Mouse (Mus musculus): Measurements from ENCODE around the gene Slc38a7. TPM values are rescaled to one million over a fixed set of nuclear protein-coding genes. Genes with fewer than 3 reads are reported as not detected.

Slc38a7 gene
- polyA plus RNA-seq, 1 experiment from 2014 or later, result 17.3 TPM

DNA sequence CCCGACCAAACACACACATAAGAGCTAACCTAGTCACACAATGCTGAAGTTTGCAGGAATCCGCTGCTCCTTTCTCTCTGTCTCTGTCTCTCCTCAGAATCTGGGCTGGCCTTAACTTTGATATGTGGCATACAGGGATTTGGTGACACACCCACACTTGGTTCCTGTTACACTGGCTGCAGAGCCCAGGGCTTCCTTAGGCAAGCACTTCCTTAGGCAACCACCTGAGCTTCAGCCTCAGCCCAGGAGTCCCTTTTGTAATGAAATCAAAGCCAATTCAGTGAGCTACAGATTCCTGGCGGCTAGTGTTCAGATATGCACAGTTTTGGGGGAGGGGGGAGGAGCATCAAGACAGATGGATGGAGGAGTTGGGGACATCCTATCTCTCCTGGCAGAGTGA lies 35.7 kb downstream of the Slc38a7 start:
- H3K4me1 ChIP-seq (replicated peaks), result peaks cover 7% of the 10 kb centered on the region; the same call in 1 of the 2 replicates
- H3K4me3 ChIP-seq, result no peak overlapping the region
- no peak for DNase-seq (ENCODE audit: low spot score)
- 59% methylated on average over 3 of the region's 3 CpGs for WGBS
- H3K27ac ChIP-seq, result no peak overlapping the region
- no peaks in the 10 kb centered on the region for H3K9me3 ChIP-seq
- H3K27me3 ChIP-seq (ENCODE audit: insufficient read depth, poor library complexity, severe bottlenecking), result no peaks in the 10 kb centered on the region
- no peaks in the 10 kb centered on the region for H3K36me3 ChIP-seq

DNA sequence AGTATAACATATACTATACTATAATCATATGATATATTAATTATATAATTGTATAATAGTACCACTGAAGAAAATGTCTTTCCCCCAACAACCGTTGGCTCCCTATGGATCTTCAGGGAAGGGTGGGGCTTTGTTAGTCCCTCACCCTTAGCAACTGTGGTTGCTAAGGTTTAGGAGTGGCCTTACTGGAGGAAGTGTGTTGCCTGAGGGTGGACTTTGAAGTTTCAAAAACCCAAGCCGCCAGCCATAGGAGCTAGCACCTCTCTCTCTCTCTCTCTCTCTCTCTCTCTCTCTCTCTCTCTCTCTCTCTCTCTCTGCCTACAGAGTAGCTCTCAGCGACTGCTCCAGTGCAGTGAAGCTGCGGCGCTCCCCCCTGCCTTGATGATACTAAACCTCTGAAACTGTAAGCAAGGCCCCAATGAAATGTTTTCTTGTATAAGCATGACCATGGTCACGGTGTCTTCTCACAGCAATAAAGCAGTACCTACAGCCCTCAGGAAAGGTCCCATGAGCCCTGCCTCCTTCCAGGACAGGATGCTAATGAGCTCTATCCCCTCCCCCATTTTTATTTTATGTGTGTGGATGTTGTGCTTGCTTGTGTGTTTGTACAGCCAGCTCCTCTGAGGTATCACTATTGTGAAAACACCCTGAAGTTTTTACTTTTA lies 37.2 kb downstream of the Slc38a7 start:
- Histone ChIP-seq H3K27me3 (ENCODE audit: insufficient read depth, poor library complexity, severe bottlenecking) (no peaks in the 10 kb centered on the region), H3K4me1 (replicated peaks) (peaks cover 7% of the 10 kb centered on the region; the same call in 1 of the 2 replicates), H3K36me3 (no peaks in the 10 kb centered on the region), H3K4me3 (no peak overlapping the region), H3K9me3 (no peaks in the 10 kb centered on the region), H3K27ac (no peak overlapping the region)
- DNase-seq (ENCODE audit: low spot score), result no peak
- WGBS, result 51% methylated on average over 6 of the region's 6 CpGs

GRCm38 (mm10) chr8:95810184-95810591 lies 43.2 kb downstream of the Slc38a7 start:
- H3K4me3 ChIP-seq, result no peak overlapping the region
- 0 out of 2 replicates have a peak, but pooled peaks cover 3% of the 10 kb centered on the region for H3K36me3 ChIP-seq
- 70% methylated on average over 3 of the region's 3 CpGs for WGBS
- DNase-seq (ENCODE audit: low spot score), result no peak
- no peaks in the 10 kb centered on the region for H3K27me3 ChIP-seq (ENCODE audit: insufficient read depth, poor library complexity, severe bottlenecking)
- H3K4me1 ChIP-seq (replicated peaks), result peaks cover 16% of the 10 kb centered on the region
- no peaks in the 10 kb centered on the region for H3K9me3 ChIP-seq
- H3K27ac ChIP-seq, result no peak overlapping the region

DNA sequence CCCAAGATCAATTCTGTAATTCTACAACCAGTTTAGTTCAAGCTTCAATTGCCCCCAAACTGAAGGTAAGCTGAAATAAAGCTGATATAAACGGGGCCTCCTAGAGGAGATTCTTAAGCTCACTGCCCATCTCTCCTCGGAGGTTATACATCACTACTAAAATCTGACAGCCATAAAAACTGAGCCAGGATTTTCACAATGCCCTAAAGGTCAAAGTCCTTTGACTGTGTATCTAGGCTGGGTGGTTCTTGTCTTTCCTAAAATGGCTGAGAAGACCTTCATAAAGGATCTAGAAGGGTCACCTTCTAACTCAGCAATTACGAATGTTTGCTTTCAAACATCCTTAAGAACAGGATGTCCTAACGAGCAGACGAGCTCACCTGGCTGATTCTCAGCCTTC lies 44.2 kb downstream of the Slc38a7 start:
- Histone ChIP-seq H3K27ac (no peak overlapping the region), H3K4me1 (replicated peaks) (peaks cover 23% of the 10 kb centered on the region), H3K27me3 (ENCODE audit: insufficient read depth, poor library complexity, severe bottlenecking) (no peaks in the 10 kb centered on the region), H3K4me3 (no peak overlapping the region), H3K36me3 (peaks cover 13% of the 10 kb centered on the region), H3K9me3 (no peaks in the 10 kb centered on the region)
- no peak for DNase-seq (ENCODE audit: low spot score)
- 84% methylated on average over 5 of the region's 5 CpGs for WGBS

GRCm38 (mm10) chr8:95808631-95809030 lies 44.7 kb downstream of the Slc38a7 start:
- DNase-seq (ENCODE audit: low spot score), result no peak
- WGBS, result 92% methylated on average over 4 of the region's 4 CpGs
- H3K9me3 ChIP-seq, result no peaks in the 10 kb centered on the region

GRCm38 (mm10) chr8:95807861-95808260 lies 45.5 kb downstream of the Slc38a7 start:
- under 1% methylated on average over 20 of the region's 20 CpGs for WGBS
- Histone ChIP-seq H3K4me1 (replicated peaks) (peaks cover 23% of the 10 kb centered on the region), H3K36me3 (peaks cover 19% of the 10 kb centered on the region), H3K9me3 (no peaks in the 10 kb centered on the region), H3K27ac (peak overlapping the region; percentile 98), H3K4me3 (peak overlapping the region; percentile 100), H3K27me3 (ENCODE audit: insufficient read depth, poor library complexity, severe bottlenecking) (no peaks in the 10 kb centered on the region)
- DNase-seq (ENCODE audit: low spot score), result peak; percentile 92

More at GRCm38 (mm10) chr8:95808631-95809030, 44.7 kb downstream of the Slc38a7 start:
- Histone ChIP-seq H3K4me1 (replicated peaks) (peaks cover 23% of the 10 kb centered on the region), H3K36me3 (peaks cover 17% of the 10 kb centered on the region), H3K27me3 (ENCODE audit: insufficient read depth, poor library complexity, severe bottlenecking) (no peaks in the 10 kb centered on the region), H3K27ac (no peak overlapping the region), H3K4me3 (no peak overlapping the region)

DNA sequence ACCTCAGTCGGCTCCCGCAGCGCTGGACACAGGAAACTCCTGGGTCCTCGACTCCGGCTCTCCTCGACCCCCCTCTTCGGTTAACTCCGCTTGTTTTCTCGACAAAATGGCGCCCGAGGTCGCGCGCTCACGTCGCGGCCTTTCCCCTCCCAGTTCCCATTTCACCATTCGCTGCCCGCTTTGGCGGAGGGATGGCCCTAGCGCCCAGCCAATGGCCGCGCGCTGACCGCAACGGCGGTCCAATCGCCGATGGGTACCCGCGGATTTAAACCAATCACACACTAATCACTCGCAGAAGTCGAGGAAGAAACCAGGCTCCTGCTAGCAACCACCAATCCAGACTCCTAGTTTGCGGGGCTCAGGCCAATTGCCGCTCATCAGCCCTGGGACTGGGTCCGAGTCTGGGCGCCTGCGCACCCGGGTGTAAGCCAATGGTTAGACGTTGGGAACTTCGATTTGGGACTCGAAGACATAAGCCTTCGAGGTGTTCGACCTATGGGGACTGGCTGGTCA lies 46.0 kb downstream of the Slc38a7 start, which contains the start of gene Cnot1:
Gene Cnot1 (minus strand): TSS at position 134 of the 513 bp plus-strand sequence.
- peaks cover 23% of the 10 kb centered on the region for H3K4me1 ChIP-seq (replicated peaks)
- H3K27me3 ChIP-seq (ENCODE audit: insufficient read depth, poor library complexity, severe bottlenecking), result no peaks in the 10 kb centered on the region
- peaks cover 24% of the 10 kb centered on the region for H3K36me3 ChIP-seq
- peak within 1 kb of the TSS; percentile 98 for H3K27ac ChIP-seq
- under 1% methylated on average over 44 of the region's 44 CpGs for WGBS
- peak; percentile 98 for DNase-seq (ENCODE audit: low spot score)
- no peaks in the 10 kb centered on the region for H3K9me3 ChIP-seq
- H3K4me3 ChIP-seq, result peak within 1 kb of the TSS; percentile 100

GRCm38 (mm10) chr8:95806461-95807191 lies 46.7 kb downstream of the Slc38a7 start:
- under 1% methylated on average over 69 of the region's 69 CpGs for WGBS
- Histone ChIP-seq H3K27me3 (ENCODE audit: insufficient read depth, poor library complexity, severe bottlenecking) (no peaks in the 10 kb centered on the region), H3K36me3 (peaks cover 31% of the 10 kb centered on the region), H3K4me3 (peak overlapping the region; percentile 100), H3K27ac (peak overlapping the region; percentile 98), H3K4me1 (replicated peaks) (peaks cover 23% of the 10 kb centered on the region), H3K9me3 (no peaks in the 10 kb centered on the region)
- no peak for DNase-seq (ENCODE audit: low spot score)

DNA sequence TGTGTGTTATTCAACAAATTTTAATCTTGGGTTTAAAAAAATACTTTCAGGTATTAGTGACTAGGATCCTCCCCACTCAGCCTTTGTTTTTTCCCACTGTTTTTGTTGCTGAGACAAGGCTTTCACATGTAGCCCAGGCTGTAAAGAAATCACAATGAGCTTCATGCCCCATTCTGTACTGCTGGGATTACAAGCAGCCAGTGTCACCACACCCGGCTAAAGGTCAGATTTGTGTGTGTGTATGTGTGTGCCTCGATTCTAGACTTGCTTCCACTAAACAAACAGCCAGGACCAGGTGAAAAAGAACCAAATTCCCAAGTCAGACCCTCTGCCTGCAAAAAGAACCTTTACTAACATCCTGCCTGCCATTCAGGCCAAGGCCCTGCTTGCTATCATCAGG lies 47.9 kb downstream of the Slc38a7 start:
- Histone ChIP-seq H3K4me3 (peak overlapping the region; percentile 100), H3K36me3 (peaks cover 42% of the 10 kb centered on the region), H3K27ac (no peak overlapping the region), H3K27me3 (ENCODE audit: insufficient read depth, poor library complexity, severe bottlenecking) (no peaks in the 10 kb centered on the region), H3K9me3 (no peaks in the 10 kb centered on the region), H3K4me1 (replicated peaks) (peaks cover 23% of the 10 kb centered on the region)
- WGBS, result 69% methylated on average over 2 of the region's 2 CpGs
- DNase-seq (ENCODE audit: low spot score), result no peak

- DNase-seq (ENCODE audit: low spot score), result no peak
- peaks cover 19% of the 10 kb centered on the region for H3K4me1 ChIP-seq (replicated peaks)
- H3K36me3 ChIP-seq, result peaks cover 74% of the 10 kb centered on the region
- no peaks in the 10 kb centered on the region for H3K9me3 ChIP-seq
- no peaks in the 10 kb centered on the region for H3K27me3 ChIP-seq (ENCODE audit: insufficient read depth, poor library complexity, severe bottlenecking)
- 92% methylated on average over 8 of the region's 8 CpGs for WGBS
- H3K4me3 ChIP-seq, result no peak overlapping the region
- H3K27ac ChIP-seq, result no peak overlapping the region
Observed at GRCm38 (mm10) chr8:95802231-95802630, 51.1 kb downstream of the Slc38a7 start.

DNA sequence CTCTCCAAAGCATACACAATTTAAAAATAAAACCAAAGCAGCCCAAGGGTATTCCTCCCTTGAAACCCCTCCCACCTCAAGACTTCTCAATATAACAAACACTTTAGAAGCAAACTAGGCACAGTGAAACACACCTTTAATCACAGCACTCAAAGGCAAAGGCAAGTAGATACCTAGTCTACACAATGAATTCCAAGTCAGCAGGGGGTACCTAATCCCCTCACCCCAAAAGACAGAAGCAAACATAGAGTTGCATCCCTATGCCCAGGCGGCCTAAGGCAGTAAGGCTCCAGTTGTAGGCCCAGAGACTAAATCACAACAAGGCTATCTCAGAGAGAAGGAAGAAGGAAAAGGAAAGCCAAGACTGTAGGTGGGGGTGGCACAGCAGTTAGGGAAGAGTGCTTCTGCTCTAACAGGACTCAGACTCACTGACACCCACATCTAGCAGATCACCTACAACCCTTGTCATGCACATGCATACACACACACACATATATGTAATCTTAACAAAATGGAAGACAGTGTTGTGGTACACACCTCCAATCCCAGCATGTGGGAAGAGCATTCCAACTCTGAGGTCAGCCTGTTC lies 51.8 kb downstream of the Slc38a7 start:
- Histone ChIP-seq H3K4me3 (no peak overlapping the region), H3K36me3 (peaks cover 80% of the 10 kb centered on the region)
- no peak for DNase-seq (ENCODE audit: low spot score)

DNA sequence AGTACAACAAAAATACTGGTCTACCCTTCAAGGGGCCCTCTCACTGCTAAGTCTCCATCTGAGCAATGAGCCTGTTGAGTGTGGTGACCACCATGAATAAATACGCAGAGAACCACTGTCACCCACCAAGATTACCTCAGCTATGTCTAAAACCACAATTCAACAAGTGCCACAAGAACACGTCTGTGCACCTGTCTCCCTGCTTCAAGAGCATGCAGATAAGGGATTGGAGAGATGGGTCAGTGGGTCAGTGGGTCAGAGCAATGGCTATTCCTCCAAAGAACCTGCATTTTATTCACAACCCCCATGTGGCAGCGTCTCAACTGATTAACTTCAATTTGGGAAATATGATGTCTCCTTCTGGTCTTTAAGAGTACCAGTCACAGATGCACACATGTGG lies 53.0 kb downstream of the Slc38a7 start:
- Histone ChIP-seq H3K4me1 (replicated peaks) (peaks cover 9% of the 10 kb centered on the region), H3K27ac (no peak overlapping the region), H3K36me3 (peaks cover 92% of the 10 kb centered on the region), H3K4me3 (no peak overlapping the region), H3K27me3 (ENCODE audit: insufficient read depth, poor library complexity, severe bottlenecking) (no peaks in the 10 kb centered on the region), H3K9me3 (no peaks in the 10 kb centered on the region)
- WGBS, result 92% methylated on average over 3 of the region's 3 CpGs
- no peak for DNase-seq (ENCODE audit: low spot score)

More for the DNA sequence above, 51.8 kb downstream of the Slc38a7 start:
- Histone ChIP-seq H3K4me1 (replicated peaks) (peaks cover 19% of the 10 kb centered on the region), H3K27ac (no peak overlapping the region), H3K9me3 (no peaks in the 10 kb centered on the region), H3K27me3 (ENCODE audit: insufficient read depth, poor library complexity, severe bottlenecking) (no peaks in the 10 kb centered on the region)
- 81% methylated on average over 1 of the region's 1 CpGs for WGBS

DNA sequence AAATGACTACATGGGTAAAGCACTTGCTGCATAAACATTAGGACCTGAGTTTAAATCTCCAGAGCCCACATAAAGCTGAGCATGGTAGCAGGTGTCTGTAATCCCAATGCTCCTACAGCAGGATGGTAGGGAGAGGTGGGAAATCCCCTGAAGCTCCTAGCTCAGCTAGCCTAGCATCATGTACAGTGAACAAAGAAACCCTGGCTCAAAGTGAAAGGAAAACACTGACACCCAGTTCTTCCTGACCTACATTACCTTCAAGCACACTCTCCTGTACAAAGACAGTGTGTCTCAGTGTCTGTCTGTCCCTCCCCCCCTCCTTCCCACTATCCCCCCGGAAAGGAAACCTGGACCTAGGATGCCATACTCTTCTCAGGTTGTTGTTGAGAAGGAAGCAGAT lies 53.4 kb downstream of the Slc38a7 start:
- peaks cover 4% of the 10 kb centered on the region for H3K4me1 ChIP-seq (replicated peaks)
- 90% methylated on average over 1 of the region's 1 CpGs for WGBS
- no peaks in the 10 kb centered on the region for H3K9me3 ChIP-seq
- H3K27ac ChIP-seq, result no peak overlapping the region
- H3K36me3 ChIP-seq, result peaks cover 87% of the 10 kb centered on the region
- no peak for DNase-seq (ENCODE audit: low spot score)
- H3K4me3 ChIP-seq, result no peak overlapping the region
- H3K27me3 ChIP-seq (ENCODE audit: insufficient read depth, poor library complexity, severe bottlenecking), result no peaks in the 10 kb centered on the region
